13 mouse cellular contexts compared by ENCODE assay signal in the genomic region with DNA sequence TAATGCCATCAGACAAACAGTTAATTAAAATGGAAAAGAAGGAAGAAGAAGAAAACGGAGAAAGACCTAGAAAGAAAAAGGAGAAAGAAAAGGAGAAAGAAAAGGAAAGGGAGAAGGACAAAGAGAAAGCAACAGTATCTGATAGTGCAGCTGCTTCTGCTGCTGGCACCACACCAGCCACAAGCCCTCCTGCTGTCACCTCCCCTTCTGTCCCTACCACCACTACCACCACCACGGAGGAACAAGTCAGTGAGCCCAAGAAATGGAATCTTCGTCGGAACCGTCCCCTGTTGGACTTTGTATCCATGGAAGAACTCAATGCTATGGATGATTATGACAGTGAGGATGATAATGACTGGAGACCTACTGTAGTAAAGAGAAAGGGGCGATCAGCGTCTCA.
"Had no signal": no experiment of that assay in that cellular context is flagged by ENCODE, and none has a peak within 500 bp of the region (broad histone marks: within the 10 kb centered on the region; RNA-seq: fewer than 3 reads in every experiment).

No protein-coding gene starts in this region.

- DNase-seq: lung, adult 18-20 months; lung, embryonic 14.5 days; lung, postnatal 10 days; lung, postnatal 4 days; midbrain, embryonic 14.5 days; retina, postnatal 1 day; right cerebral cortex, adult 18-20 months; right cerebral cortex, postnatal 25 days; right cerebral cortex, postnatal 4 days; spleen, adult 18-20 months; thymus, adult 18-20 months; thymus, postnatal 14 days; thymus, postnatal 36 days had no signal
